Mouse (Mus musculus): ENCODE measurements at regions not wholly inside any gene's neighbourhood (a gene's known extent, or its start where the extent isn't known, plus 50 kb on each side); places are given as distances from the start of the nearest gene placed in this dataset.

GRCm38 (mm10) chr3:37940016-37940415 is 215.7 kb upstream of the Gm5148 start:
- TF ChIP-seq CTCF (IDR thresholded peaks at IDR 0.05; ENCODE audit: insufficient read depth, low read length) = no peak
- TF ChIP-seq POLR2A (IDR thresholded peaks at IDR 0.05; ENCODE audit: borderline replicate concordance, extremely low read depth, low read depth, low read length) = no peak

Data from lung, adult 2 months (tissue).